Mouse (Mus musculus) heart, embryonic 14.5 days (tissue): ENCODE results near the gene Gpr75. TPM values are rescaled to one million over a fixed set of nuclear protein-coding genes. Genes with fewer than 3 reads are reported as not detected.

ENCODE experiments used
- ATAC-seq: fragments of 200-750 bp; cut with Nextera tagmentation; 2 replicates; pipeline ENCODE4 v1.8.0; 2017; ENCODE audit warnings: low read depth, moderate TSS enrichment; ENCODE audit not compliant: insufficient number of reproducible peaks, insufficient read depth, low FRiP score
- H3K27ac ChIP-seq, 2 experiments: fragments of 200-500 bp in 1 of 2; fragments of 300-500 bp in 1 of 2; sonication (generic) in 1 of 2; replicated peaks in 1 of 2; 2 replicates each; pipeline ENCODE4 v1.5.1; 2012 to 2014; ENCODE audit warnings: low read depth in 2 of 2, low read length in 2 of 2, control low read depth in 1 of 2, mild to moderate bottlenecking in 1 of 2, mixed read lengths in 1 of 2; ENCODE audit not compliant: control insufficient read depth in 1 of 2, insufficient read depth in 1 of 2
- H3K27me3 ChIP-seq: fragments of 300-500 bp; sonication (generic); 2 replicates; pipeline ENCODE4 v1.6.1; 2014; ENCODE audit warnings: mild to moderate bottlenecking, low read length, control low read depth; ENCODE audit not compliant: control insufficient read depth, insufficient read depth
- H3K36me3 ChIP-seq: fragments of 300-500 bp; sonication (generic); 2 replicates; pipeline ENCODE4 v1.6.1; 2014; ENCODE audit warnings: mild to moderate bottlenecking, control low read depth, low read length, mixed read lengths; ENCODE audit not compliant: control insufficient read depth, insufficient read depth
- H3K4me1 ChIP-seq, 2 experiments: fragments of 200-500 bp in 1 of 2; fragments of 300-500 bp in 1 of 2; sonication (generic) in 1 of 2; 2 replicates each; pipeline ENCODE4 v1.6.1; 2012 to 2014; ENCODE audit warnings: low read length in 2 of 2, control low read depth in 1 of 2, mixed read lengths in 1 of 2; ENCODE audit not compliant: control insufficient read depth in 2 of 2, insufficient read depth in 2 of 2
- H3K4me2 ChIP-seq: fragments of 300-500 bp; sonication (generic); 2 replicates; pipeline ENCODE4 v1.6.1; 2014; ENCODE audit warnings: mild to moderate bottlenecking, low read length
- H3K4me3 ChIP-seq, 2 experiments: fragments of 200-500 bp in 1 of 2; fragments of 300-500 bp in 1 of 2; sonication (generic) in 1 of 2; 2 replicates each; pipeline ENCODE4 v1.5.1; 2012 to 2014; ENCODE audit warnings: low read length in 2 of 2, mild to moderate bottlenecking in 2 of 2, control low read depth in 1 of 2, low read depth in 1 of 2, moderate library complexity in 1 of 2; ENCODE audit not compliant: control insufficient read depth in 1 of 2, insufficient read depth in 1 of 2
- H3K9ac ChIP-seq: fragments of 300-500 bp; sonication (generic); 2 replicates; pipeline ENCODE4 v1.6.1; 2014; ENCODE audit warnings: mild to moderate bottlenecking, low read length
- H3K9me3 ChIP-seq: fragments of 300-500 bp; sonication (generic); 2 replicates; pipeline ENCODE4 v1.6.1; 2016; ENCODE audit warnings: low read length, control low read depth; ENCODE audit not compliant: control insufficient read depth
- WGBS: fragments of 180-500 bp; shearing (Covaris S2); extraction: QIAGEN DNeasy Blood & Tissue Kit; methylation state at CpG from one replicate; pipeline ENCODE4 v1.1.7; 2014; 5-methylcytosine and 5-hydroxymethylcytosine counted together
- polyA plus RNA-seq: library from polyadenylated mRNA; unstranded; fragments of >200 nt; fragmentation: Nextera tagmentation; extraction: Ambion mirVana; gene quantifications from 2 replicates; pipeline ENCODE4 v1.2.1, GENCODE M21; 2014

The Gpr75 gene
- 0.14 TPM in 1 of 2 replicates, not detected in the other for polyA plus RNA-seq

DNA sequence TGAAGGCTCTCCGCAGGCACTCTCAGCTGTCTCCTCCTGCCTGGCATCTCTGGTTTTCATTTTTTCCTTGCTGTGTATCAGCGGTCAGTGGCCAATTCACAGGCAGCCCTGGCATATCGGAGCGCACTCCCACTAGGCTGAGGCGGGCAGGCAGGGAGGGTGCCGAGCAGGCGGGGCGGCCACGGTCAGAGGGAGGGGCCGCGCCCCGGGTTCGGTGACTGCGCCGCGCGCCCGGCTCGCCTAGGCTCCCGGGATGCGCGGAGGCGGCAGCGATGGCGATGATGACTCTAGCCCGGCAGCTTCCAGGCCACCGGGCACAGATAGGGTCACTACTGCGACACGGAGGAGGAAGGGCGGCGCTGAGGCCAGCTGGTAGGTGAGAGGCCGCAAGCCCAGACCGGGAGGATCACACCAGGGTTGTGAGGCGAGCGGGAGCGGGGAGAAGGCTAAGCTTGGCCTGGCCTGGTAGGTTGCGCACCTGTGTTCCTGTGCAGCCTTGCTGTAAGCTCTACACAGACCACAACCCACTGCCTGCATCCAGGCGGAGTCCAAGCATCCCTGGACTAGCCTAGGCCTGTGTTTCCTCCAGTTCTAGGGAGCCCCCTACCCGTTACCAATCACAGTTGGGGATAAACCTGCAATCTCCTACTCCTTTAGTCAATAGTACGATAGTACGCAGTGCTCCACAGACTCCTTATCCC is at the start of gene Gpr75, which contains the start of gene Asb3:
TSS of gene Gpr75 (plus strand) at position 188 of the 701 bp plus-strand sequence.
TSS of gene Asb3 (plus strand) at position 246 of the 701 bp plus-strand sequence.
- Histone ChIP-seq H3K36me3 (peaks cover 6% of the 10 kb centered on the region), H3K9ac (peak within 1 kb of the TSS; percentile 59), H3K4me3 (peak within 1 kb of the TSS; percentile 42 to 56), H3K4me1 (no peaks in the 10 kb centered on the region; a peak in 1 of 4 replicates), H3K27me3 (no peaks in the 10 kb centered on the region), H3K27ac (no peak within 1 kb of the TSS), H3K4me2 (peak within 1 kb of the TSS; percentile 71), H3K9me3 (no peaks in the 10 kb centered on the region)
- ATAC-seq = peak; percentile 73
- WGBS = 4% methylated on average over 41 of the region's 41 CpGs

- H3K9ac ChIP-seq = no peak overlapping the region
- 72% methylated on average over 2 of the region's 2 CpGs for WGBS
- no peak overlapping the region for H3K27ac ChIP-seq
- no peaks in the 10 kb centered on the region for H3K27me3 ChIP-seq
- no peak for ATAC-seq
- no peak overlapping the region for H3K4me2 ChIP-seq
- H3K36me3 ChIP-seq = peaks cover 81% of the 10 kb centered on the region
- H3K4me3 ChIP-seq = no peak overlapping the region
- no peaks in the 10 kb centered on the region for H3K4me1 ChIP-seq
- no peaks in the 10 kb centered on the region for H3K9me3 ChIP-seq
These were observed 46.4 kb upstream of the Gpr75 start for GRCm38 (mm10) chr11:30838793-30839192.

DNA sequence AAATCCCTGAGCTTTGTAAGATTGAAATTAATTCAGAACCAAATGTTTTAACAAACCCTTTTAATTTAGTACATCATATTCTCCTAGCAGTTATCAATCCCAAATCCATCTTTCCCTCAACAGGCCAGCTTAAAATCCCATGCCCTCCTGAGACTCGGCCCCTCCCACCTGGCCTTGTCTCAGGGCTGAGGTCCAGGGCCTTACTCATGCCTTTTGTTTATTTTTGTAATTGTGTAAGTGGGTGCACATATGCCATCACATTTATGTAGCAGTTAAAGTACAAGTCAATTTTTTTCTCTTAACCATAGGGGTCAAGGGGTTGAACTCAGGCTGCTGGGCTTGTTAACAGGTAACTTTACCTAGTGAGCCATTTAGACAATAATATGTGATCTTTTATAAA is 40.8 kb upstream of the Gpr75 start:
- no peaks in the 10 kb centered on the region for H3K4me1 ChIP-seq
- no peak overlapping the region for H3K4me3 ChIP-seq
- ATAC-seq = no peak

GRCm38 (mm10) chr11:30872425-30872824 is 12.7 kb upstream of the Gpr75 start:
- Histone ChIP-seq H3K4me2 (no peak overlapping the region), H3K27ac (no peak overlapping the region), H3K9ac (no peak overlapping the region), H3K27me3 (no peaks in the 10 kb centered on the region), H3K9me3 (no peaks in the 10 kb centered on the region), H3K36me3 (peaks cover 60% of the 10 kb centered on the region), H3K4me1 (no peaks in the 10 kb centered on the region), H3K4me3 (no peak overlapping the region)
- no peak for ATAC-seq

More for the DNA sequence above, 40.8 kb upstream of the Gpr75 start:
- Histone ChIP-seq H3K27ac (no peak overlapping the region), H3K27me3 (no peaks in the 10 kb centered on the region), H3K9me3 (no peaks in the 10 kb centered on the region), H3K4me2 (no peak overlapping the region), H3K9ac (no peak overlapping the region), H3K36me3 (peaks cover 67% of the 10 kb centered on the region)
- WGBS = 76% methylated on average over 1 of the region's 1 CpGs

- no peak for ATAC-seq
- Histone ChIP-seq H3K36me3 (no peaks in the 10 kb centered on the region), H3K27me3 (no peaks in the 10 kb centered on the region), H3K9me3 (no peaks in the 10 kb centered on the region), H3K27ac (no peak overlapping the region), H3K4me2 (no peak overlapping the region), H3K4me3 (no peak overlapping the region), H3K9ac (no peak overlapping the region), H3K4me1 (no peaks in the 10 kb centered on the region; a peak in 1 of 4 replicates)
- 82% methylated on average over 2 of the region's 2 CpGs for WGBS
These were observed 3.0 kb downstream of the Gpr75 start for GRCm38 (mm10) chr11:30888153-30888552.

GRCm38 (mm10) chr11:30896201-30896600 is 11.0 kb downstream of the Gpr75 start:
- Histone ChIP-seq H3K36me3 (no peaks in the 10 kb centered on the region), H3K9me3 (no peaks in the 10 kb centered on the region), H3K4me2 (no peak overlapping the region), H3K4me3 (no peak overlapping the region), H3K27ac (no peak overlapping the region), H3K4me1 (no peaks in the 10 kb centered on the region), H3K27me3 (no peaks in the 10 kb centered on the region), H3K9ac (no peak overlapping the region)
- ATAC-seq = no peak
- WGBS = 84% methylated on average over 1 of the region's 1 CpGs

DNA sequence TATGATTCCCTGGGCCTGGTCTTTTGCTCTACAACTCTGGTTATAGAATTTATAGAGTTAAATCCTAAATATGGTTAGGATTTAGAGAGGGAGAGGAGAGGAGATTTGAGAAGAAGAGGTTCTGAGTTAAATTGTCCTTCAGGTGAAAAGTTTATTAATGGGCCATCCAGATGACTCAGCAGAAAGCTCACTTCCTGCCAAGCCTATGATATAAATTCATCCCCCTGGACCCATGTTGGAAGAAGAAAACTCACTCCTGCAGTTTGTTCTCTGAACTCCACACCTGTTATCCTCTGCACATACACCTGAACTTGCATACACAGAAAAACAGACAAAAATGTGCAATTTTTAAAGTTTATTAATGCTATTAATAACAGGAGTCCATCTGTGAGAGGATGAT is 14.2 kb downstream of the Gpr75 start:
- H3K27ac ChIP-seq = no peak overlapping the region
- H3K4me2 ChIP-seq = no peak overlapping the region
- H3K4me3 ChIP-seq = no peak overlapping the region
- no peaks in the 10 kb centered on the region for H3K9me3 ChIP-seq
- no peak overlapping the region for H3K9ac ChIP-seq
- H3K36me3 ChIP-seq = no peaks in the 10 kb centered on the region
- H3K27me3 ChIP-seq = no peaks in the 10 kb centered on the region
- no peak for ATAC-seq
- H3K4me1 ChIP-seq = no peaks in the 10 kb centered on the region

GRCm38 (mm10) chr11:30912311-30912710 is 27.2 kb downstream of the Gpr75 start:
- no peak for ATAC-seq
- H3K9me3 ChIP-seq = no peaks in the 10 kb centered on the region
- WGBS = 90% methylated on average over 3 of the region's 3 CpGs
- H3K4me2 ChIP-seq = no peak overlapping the region
- no peaks in the 10 kb centered on the region for H3K4me1 ChIP-seq
- H3K27ac ChIP-seq = no peak overlapping the region
- H3K36me3 ChIP-seq = no peaks in the 10 kb centered on the region
- no peaks in the 10 kb centered on the region for H3K27me3 ChIP-seq
- H3K9ac ChIP-seq = no peak overlapping the region
- no peak overlapping the region for H3K4me3 ChIP-seq
